Mouse (Mus musculus): Measurements from ENCODE around the gene Stx8. TPM values are rescaled to one million over a fixed set of nuclear protein-coding genes. Genes with fewer than 3 reads are reported as not detected.

Stx8 gene
- polyA plus RNA-seq, 2 experiments, result 23.3 to 65.3 TPM

- TF ChIP-seq POLR2A (IDR thresholded peaks at IDR 0.05; ENCODE audit: borderline replicate concordance, extremely low read depth, insufficient read depth, insufficient read length), result no peak
- 0 out of 2 replicates have a peak overlapping the region, but pooled peaks have one; percentile 13 for H3K27ac ChIP-seq (replicated peaks; ENCODE audit: low read depth, low read length)
- ATAC-seq (ENCODE audit: low FRiP score, low read depth), result peak; percentile 47; the same call in 1 of the 2 replicates
Measured at GRCm38 (mm10) chr11:68176550-68176949, 210.6 kb downstream of the Stx8 start.

GRCm38 (mm10) chr11:68177415-68177814 is 211.4 kb downstream of the Stx8 start:
- peaks cover 9% of the 10 kb centered on the region; the same call in 1 of the 2 replicates for H3K4me1 ChIP-seq (ENCODE audit: control insufficient read depth, insufficient read depth, low read length)
- H3K4me2 ChIP-seq (replicated peaks; ENCODE audit: low read depth, low read length, severe bottlenecking), result no peak overlapping the region
- WGBS, result 88% methylated on average over 7 of the region's 7 CpGs
- H3K27ac ChIP-seq (replicated peaks; ENCODE audit: low read depth, low read length), result no peak overlapping the region
- no peaks in the 10 kb centered on the region for H3K27me3 ChIP-seq (ENCODE audit: control insufficient read depth, insufficient read depth, low read length)
- TF ChIP-seq POLR2A (IDR thresholded peaks at IDR 0.05; ENCODE audit: borderline replicate concordance, extremely low read depth, insufficient read depth, insufficient read length), result no peak
- ATAC-seq (ENCODE audit: low FRiP score, low read depth), result no peak
- H3K4me3 ChIP-seq (replicated peaks; ENCODE audit: low read length), result no peak overlapping the region
- no peak for DNase-seq (ENCODE audit: low spot score)
- no peaks in the 10 kb centered on the region for H3K9me3 ChIP-seq (ENCODE audit: control insufficient read depth, low read length)
- no peaks in the 10 kb centered on the region for H3K36me3 ChIP-seq (ENCODE audit: control insufficient read depth, insufficient read depth, low read length)
- H3K9ac ChIP-seq (ENCODE audit: low read depth, low read length, severe bottlenecking), result no peak overlapping the region

More at GRCm38 (mm10) chr11:68176550-68176949, 210.6 kb downstream of the Stx8 start:
- no peak overlapping the region for H3K9ac ChIP-seq (ENCODE audit: low read depth, low read length, severe bottlenecking)
- peak; percentile 48 for DNase-seq (ENCODE audit: low spot score)
- H3K27me3 ChIP-seq (ENCODE audit: control insufficient read depth, insufficient read depth, low read length), result no peaks in the 10 kb centered on the region
- H3K9me3 ChIP-seq (ENCODE audit: control insufficient read depth, low read length), result no peaks in the 10 kb centered on the region
- no peaks in the 10 kb centered on the region for H3K36me3 ChIP-seq (ENCODE audit: control insufficient read depth, insufficient read depth, low read length)
- no peak overlapping the region for H3K4me2 ChIP-seq (replicated peaks; ENCODE audit: low read depth, low read length, severe bottlenecking)
- H3K4me3 ChIP-seq (replicated peaks; ENCODE audit: low read length), result no peak overlapping the region
- H3K4me1 ChIP-seq (ENCODE audit: control insufficient read depth, insufficient read depth, low read length), result peaks cover 9% of the 10 kb centered on the region; the same call in 1 of the 2 replicates
- 39% methylated on average over 4 of the region's 4 CpGs for WGBS

- H3K4me1 ChIP-seq (ENCODE audit: control insufficient read depth, insufficient read depth, low read length), result peaks cover 18% of the 10 kb centered on the region
- no peaks in the 10 kb centered on the region for H3K9me3 ChIP-seq (ENCODE audit: control insufficient read depth, low read length)
- WGBS, result 89% methylated on average over 3 of the region's 3 CpGs
- no peak overlapping the region for H3K9ac ChIP-seq (ENCODE audit: low read depth, low read length, severe bottlenecking)
- ATAC-seq (ENCODE audit: low FRiP score, low read depth) (no peak), DNase-seq (ENCODE audit: low spot score) (no peak)
- H3K36me3 ChIP-seq (ENCODE audit: control insufficient read depth, insufficient read depth, low read length), result no peaks in the 10 kb centered on the region
- H3K27ac ChIP-seq (replicated peaks; ENCODE audit: low read depth, low read length), result no peak overlapping the region
- H3K27me3 ChIP-seq (ENCODE audit: control insufficient read depth, insufficient read depth, low read length), result no peaks in the 10 kb centered on the region
- TF ChIP-seq POLR2A (IDR thresholded peaks at IDR 0.05; ENCODE audit: borderline replicate concordance, extremely low read depth, insufficient read depth, insufficient read length), result no peak
- no peak overlapping the region for H3K4me2 ChIP-seq (replicated peaks; ENCODE audit: low read depth, low read length, severe bottlenecking)
- H3K4me3 ChIP-seq (replicated peaks; ENCODE audit: low read length), result no peak overlapping the region
Measured at GRCm38 (mm10) chr11:68185647-68186046, 219.7 kb downstream of the Stx8 start.

- H3K27ac ChIP-seq (replicated peaks; ENCODE audit: low read depth, low read length), result no peak overlapping the region
- no peak overlapping the region for H3K9ac ChIP-seq (ENCODE audit: low read depth, low read length, severe bottlenecking)
- H3K9me3 ChIP-seq (ENCODE audit: control insufficient read depth, low read length), result no peaks in the 10 kb centered on the region
- no peaks in the 10 kb centered on the region for H3K27me3 ChIP-seq (ENCODE audit: control insufficient read depth, insufficient read depth, low read length)
- DNase-seq (ENCODE audit: low spot score) (no peak), ATAC-seq (ENCODE audit: low FRiP score, low read depth) (no peak)
- no peak overlapping the region for H3K4me2 ChIP-seq (replicated peaks; ENCODE audit: low read depth, low read length, severe bottlenecking)
- 70% methylated on average over 8 of the region's 8 CpGs for WGBS
- peaks cover 18% of the 10 kb centered on the region for H3K4me1 ChIP-seq (ENCODE audit: control insufficient read depth, insufficient read depth, low read length)
- no peak overlapping the region for H3K4me3 ChIP-seq (replicated peaks; ENCODE audit: low read length)
- no peaks in the 10 kb centered on the region for H3K36me3 ChIP-seq (ENCODE audit: control insufficient read depth, insufficient read depth, low read length)
- no peak for TF ChIP-seq POLR2A (IDR thresholded peaks at IDR 0.05; ENCODE audit: borderline replicate concordance, extremely low read depth, insufficient read depth, insufficient read length)
Measured at GRCm38 (mm10) chr11:68187242-68187641, 221.2 kb downstream of the Stx8 start.

GRCm38 (mm10) chr11:68188695-68189201 is 222.8 kb downstream of the Stx8 start:
- Histone ChIP-seq H3K27me3 (ENCODE audit: control insufficient read depth, insufficient read depth, low read length) (no peaks in the 10 kb centered on the region), H3K9ac (ENCODE audit: low read depth, low read length, severe bottlenecking) (no peak overlapping the region), H3K27ac (replicated peaks; ENCODE audit: low read depth, low read length) (peak overlapping the region; percentile 71), H3K36me3 (ENCODE audit: control insufficient read depth, insufficient read depth, low read length) (no peaks in the 10 kb centered on the region), H3K4me2 (replicated peaks; ENCODE audit: low read depth, low read length, severe bottlenecking) (no peak overlapping the region), H3K4me1 (ENCODE audit: control insufficient read depth, insufficient read depth, low read length) (peaks cover 25% of the 10 kb centered on the region), H3K9me3 (ENCODE audit: control insufficient read depth, low read length) (no peaks in the 10 kb centered on the region), H3K4me3 (replicated peaks; ENCODE audit: low read length) (no peak overlapping the region)
- ATAC-seq (ENCODE audit: low FRiP score, low read depth) (no peak), DNase-seq (ENCODE audit: low spot score) (no peak)
- 45% methylated on average over 12 of the region's 12 CpGs for WGBS
- no peak for TF ChIP-seq POLR2A (IDR thresholded peaks at IDR 0.05; ENCODE audit: borderline replicate concordance, extremely low read depth, insufficient read depth, insufficient read length)
